Mouse (Mus musculus) CD8-positive naive resting alpha-beta T cell, adult 2 months (primary cell): ENCODE data around the gene Ckap2l.
A peak's percentile ranks its signal among the peaks of the same experiment; 100 is the strongest.

ENCODE experiments used
- DNase-seq, 2 experiments: peaks; one replicate each; pipeline ENCODE4 v3.0.0; 2022; ENCODE audit warnings: low read depth in 2 of 2, low spot score in 2 of 2

Ckap2l gene

GRCm38 (mm10) chr2:129296671-129297588, at the start of gene Ckap2l:
TSS of gene Ckap2l (minus strand) at chr2:129297212.
- DNase-seq, result peak; percentile 97 to 98

GRCm38 (mm10) chr2:129338138-129338621, 41.2 kb upstream of the Ckap2l start:
- DNase-seq, result no peak

GRCm38 (mm10) chr2:129333471-129333870, 36.5 kb upstream of the Ckap2l start:
- DNase-seq, result no peak

- no peak for DNase-seq
Observed at GRCm38 (mm10) chr2:129330540-129330939, 33.5 kb upstream of the Ckap2l start.

- DNase-seq, result no peak
Observed at GRCm38 (mm10) chr2:129330024-129330423, 33.0 kb upstream of the Ckap2l start.

GRCm38 (mm10) chr2:129328238-129328637, 31.2 kb upstream of the Ckap2l start:
- DNase-seq, result no peak

- DNase-seq, result no peak
Observed at GRCm38 (mm10) chr2:129324216-129324615, 27.2 kb upstream of the Ckap2l start.

GRCm38 (mm10) chr2:129322117-129322635, 25.2 kb upstream of the Ckap2l start:
- no peak for DNase-seq

- no peak for DNase-seq
Observed at GRCm38 (mm10) chr2:129320033-129320605, 23.1 kb upstream of the Ckap2l start.

GRCm38 (mm10) chr2:129315831-129316230, 18.8 kb upstream of the Ckap2l start:
- peak in 1 of 2 experiments; percentile 10 for DNase-seq

- no peak for DNase-seq
Observed at GRCm38 (mm10) chr2:129314880-129315279, 17.9 kb upstream of the Ckap2l start.

- DNase-seq, result no peak
Observed at GRCm38 (mm10) chr2:129313934-129314333, 16.9 kb upstream of the Ckap2l start.

GRCm38 (mm10) chr2:129309836-129310235, 12.8 kb upstream of the Ckap2l start, which contains the start of gene Il1a:
TSS of gene Il1a (minus strand) at chr2:129309972.
- DNase-seq, result no peak

GRCm38 (mm10) chr2:129306020-129306419, 9.0 kb upstream of the Ckap2l start:
- DNase-seq, result no peak

- no peak for DNase-seq
Observed at GRCm38 (mm10) chr2:129297589-129297982, 574 bp upstream of the Ckap2l start.

GRCm38 (mm10) chr2:129296086-129296485, 926 bp downstream of the Ckap2l start:
- no peak for DNase-seq

- DNase-seq, result no peak
Observed at GRCm38 (mm10) chr2:129295075-129295474, 1.9 kb downstream of the Ckap2l start.

- no peak for DNase-seq
Observed at GRCm38 (mm10) chr2:129273823-129274222, 23.2 kb downstream of the Ckap2l start.

- no peak for DNase-seq
Observed at GRCm38 (mm10) chr2:129270621-129271020, 26.4 kb downstream of the Ckap2l start.

- DNase-seq, result no peak
Observed at GRCm38 (mm10) chr2:129269986-129270385, 27.0 kb downstream of the Ckap2l start.

GRCm38 (mm10) chr2:129269161-129269643, 27.8 kb downstream of the Ckap2l start:
- no peak for DNase-seq

- DNase-seq, result no peak
Observed at GRCm38 (mm10) chr2:129267738-129268137, 29.3 kb downstream of the Ckap2l start.
